Mouse (Mus musculus): Measurements from ENCODE around the gene Rasgrf1. TPM values are rescaled to one million over a fixed set of nuclear protein-coding genes. Genes with fewer than 3 reads are reported as not detected.

Gene Rasgrf1
- total and polyA plus RNA-seq, 3 experiments: not detected

DNA sequence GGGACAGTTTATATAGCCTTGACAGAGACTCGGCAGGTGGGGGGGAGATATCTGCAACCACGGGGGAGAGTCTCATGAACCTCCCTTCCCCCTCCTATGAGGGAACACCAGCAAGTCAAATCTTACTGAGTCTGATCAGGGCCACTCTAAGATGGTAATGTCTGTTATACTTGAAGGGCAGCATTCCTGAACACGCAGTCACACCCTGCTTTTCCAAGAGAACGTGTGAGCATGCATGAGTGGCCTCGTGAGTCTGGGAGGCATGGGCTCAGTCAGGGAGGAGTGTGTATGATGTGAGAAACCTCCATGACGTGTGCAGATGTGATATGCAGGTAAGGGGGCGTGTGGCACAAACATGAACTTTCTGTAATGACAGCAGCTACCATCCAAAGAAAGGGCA is 159.8 kb downstream of the Rasgrf1 start:
- no peak overlapping the region for H3K9ac ChIP-seq (ENCODE audit: insufficient read depth, low read depth)
- TF ChIP-seq POLR2A (IDR thresholded peaks at IDR 0.05; ENCODE audit: low read depth, low read length) (no peak), IRF4 (IDR thresholded peaks at IDR 0.05; ENCODE audit: low read depth, low read length) (no peak), MAZ (IDR thresholded peaks at IDR 0.05; ENCODE audit: low read depth, low read length) (no peak), TBP (conservative IDR thresholded peaks at IDR 0.05; ENCODE audit: low read depth, low read length) (no peak), USF1 (IDR thresholded peaks at IDR 0.05; ENCODE audit: low read depth, low read length) (no peak), ETS1 (conservative IDR thresholded peaks at IDR 0.05; ENCODE audit: low read depth, low read length) (no peak), TCF12 (IDR thresholded peaks at IDR 0.05; ENCODE audit: low read depth, low read length) (no peak), RCOR1 (conservative IDR thresholded peaks at IDR 0.05; ENCODE audit: low read depth, low read length) (no peak), ZKSCAN1 (IDR thresholded peaks at IDR 0.05; ENCODE audit: borderline replicate concordance, low read depth, low read length) (no peak), ZC3H11A (IDR thresholded peaks at IDR 0.05; ENCODE audit: low read depth, low read length) (no peak), NRF1 (IDR thresholded peaks at IDR 0.05; ENCODE audit: low read depth, low read length) (no peak), MXI1 (IDR thresholded peaks at IDR 0.05; ENCODE audit: low read depth, low read length) (no peak), GABPA (IDR thresholded peaks at IDR 0.05; ENCODE audit: insufficient replicate concordance, low read depth, low read length) (no peak), MEF2A (IDR thresholded peaks at IDR 0.05; ENCODE audit: borderline replicate concordance, low read depth, low read length) (no peak), KAT2A (IDR thresholded peaks at IDR 0.05; ENCODE audit: insufficient replicate concordance, low read length) (no peak), RAD21 (IDR thresholded peaks at IDR 0.05; ENCODE audit: low read depth, low read length) (no peak), ZMIZ1 (IDR thresholded peaks at IDR 0.05; ENCODE audit: low read depth, low read length) (no peak), NELFE (IDR thresholded peaks at IDR 0.05; ENCODE audit: low read depth, low read length) (no peak)
- dilution Hi-C loops (cut with MboI; ENCODE audit: extremely low pct_ligation_motif_present, extremely low pct_unique_long_range_greater_than_20kb, low sequenced_read_pairs): no loop called here
- no peaks in the 10 kb centered on the region for H3K27me3 ChIP-seq (replicated peaks)
- H3K4me1 ChIP-seq (ENCODE audit: control insufficient read depth in 1 of 2, insufficient read depth in 2 of 2): peaks cover 3 to 53% of the 10 kb centered on the region in 2 experiments; a peak in 3 of 4 replicates
- H3K4me2 ChIP-seq (ENCODE audit: insufficient read depth, low read depth, poor library complexity, severe bottlenecking): no peak overlapping the region
- no peak overlapping the region for H3K27ac ChIP-seq (ENCODE audit: insufficient read depth, low read depth)
- H3K79me2 ChIP-seq (replicated peaks; ENCODE audit: control insufficient read depth, extremely low read depth, insufficient read depth, poor library complexity, severe bottlenecking): no peaks in the 10 kb centered on the region
- peaks cover 84 to 95% of the 10 kb centered on the region in 2 experiments for H3K36me3 ChIP-seq (replicated peaks in 1 of 2; ENCODE audit: control insufficient read depth in 1 of 2, insufficient read depth in 1 of 2, low read length in 1 of 2)
- in situ Hi-C loops (cut with MboI; ENCODE audit: low pct_ligation_motif_present, low pct_unique_long_range_greater_than_20kb, low sequenced_read_pairs): loop anchor here (5.0 kb wide), 2 partner anchors 92 to 242 kb away; no protein-coding TSS in a partner anchor
- H3K9me3 ChIP-seq (replicated peaks; ENCODE audit: low read length): no peaks in the 10 kb centered on the region
- no peak overlapping the region for H3K4me3 ChIP-seq (replicated peaks in 1 of 3; ENCODE audit: low read depth in 2 of 3, low read length in 2 of 3, poor library complexity in 1 of 3)
- no peak for DNase-seq (ENCODE audit: extremely low read depth)

DNA sequence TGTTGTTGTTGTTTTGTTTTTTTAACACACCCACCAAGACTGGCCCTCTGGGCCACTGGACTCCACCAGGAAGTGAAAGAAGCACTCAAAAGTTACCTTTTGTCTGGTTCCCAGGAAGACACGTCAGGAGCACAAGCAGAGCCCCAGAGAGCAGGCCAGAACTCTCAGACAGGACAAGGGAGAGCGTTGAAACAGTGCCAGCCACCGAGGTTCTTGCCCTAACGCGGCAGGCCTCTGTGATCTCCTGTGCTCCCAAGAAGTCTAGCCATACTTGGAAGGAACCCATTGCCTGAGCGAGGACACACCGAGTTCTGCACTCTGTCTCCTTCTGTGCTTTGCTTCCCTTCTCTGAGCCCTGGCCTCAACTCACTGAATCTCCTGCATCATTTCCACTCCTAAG is 160.5 kb downstream of the Rasgrf1 start:
- H3K79me2 ChIP-seq (replicated peaks; ENCODE audit: control insufficient read depth, extremely low read depth, insufficient read depth, poor library complexity, severe bottlenecking): no peaks in the 10 kb centered on the region
- no peaks in the 10 kb centered on the region for H3K27me3 ChIP-seq (replicated peaks)
- dilution Hi-C loops (cut with MboI; ENCODE audit: extremely low pct_ligation_motif_present, extremely low pct_unique_long_range_greater_than_20kb, low sequenced_read_pairs) (no loop called here), in situ Hi-C loops (cut with MboI; ENCODE audit: low pct_ligation_motif_present, low pct_unique_long_range_greater_than_20kb, low sequenced_read_pairs) (no loop called here)
- H3K9ac ChIP-seq (ENCODE audit: insufficient read depth, low read depth): no peak overlapping the region
- H3K36me3 ChIP-seq (replicated peaks in 1 of 2; ENCODE audit: control insufficient read depth in 1 of 2, insufficient read depth in 1 of 2, low read length in 1 of 2): peaks cover 82 to 95% of the 10 kb centered on the region in 2 experiments
- H3K4me2 ChIP-seq (ENCODE audit: insufficient read depth, low read depth, poor library complexity, severe bottlenecking): no peak overlapping the region
- TF ChIP-seq RCOR1 (conservative IDR thresholded peaks at IDR 0.05; ENCODE audit: low read depth, low read length) (no peak), UBTF (IDR thresholded peaks at IDR 0.05; ENCODE audit: low read depth, low read length) (no peak)
- peaks cover 0 to 46% of the 10 kb centered on the region in 2 experiments; a peak in 3 of 4 replicates for H3K4me1 ChIP-seq (ENCODE audit: control insufficient read depth in 1 of 2, insufficient read depth in 2 of 2)
- H3K4me3 ChIP-seq (replicated peaks in 1 of 3; ENCODE audit: low read depth in 2 of 3, low read length in 2 of 3, poor library complexity in 1 of 3): no peak overlapping the region
- H3K9me3 ChIP-seq (replicated peaks; ENCODE audit: low read length): no peaks in the 10 kb centered on the region
- no peak overlapping the region for H3K27ac ChIP-seq (ENCODE audit: insufficient read depth, low read depth)
- DNase-seq (ENCODE audit: extremely low read depth): no peak
